Mouse (Mus musculus) hindbrain, postnatal 0 days (tissue): ENCODE data around the gene Trmt1. TPM values are rescaled to one million over a fixed set of nuclear protein-coding genes. Genes with fewer than 3 reads are reported as not detected.

Source experiments
- ATAC-seq: fragments of 200-750 bp; cut with Nextera tagmentation; 2 replicates; pipeline ENCODE4 v1.8.0; 2017; ENCODE audit warnings: mild to moderate bottlenecking, moderate TSS enrichment, moderate library complexity
- DNase-seq: peaks from one replicate; pipeline ENCODE4 v3.0.0-alpha.2; 2015; ENCODE audit warnings: low spot score
- H3K27ac ChIP-seq: fragments of 300-500 bp; sonication (generic); 2 replicates; pipeline ENCODE4 v1.5.1; 2014; ENCODE audit warnings: mild to moderate bottlenecking
- H3K27me3 ChIP-seq: fragments of 300-500 bp; sonication (generic); 2 replicates; pipeline ENCODE4 v1.6.1; 2014; ENCODE audit warnings: low read length, mixed read lengths; ENCODE audit not compliant: insufficient read depth
- H3K36me3 ChIP-seq: fragments of 300-500 bp; sonication (generic); 2 replicates; pipeline ENCODE4 v1.6.1; 2014; ENCODE audit warnings: low read length, mixed read lengths; ENCODE audit not compliant: insufficient read depth
- H3K4me1 ChIP-seq: fragments of 300-500 bp; sonication (generic); 2 replicates; pipeline ENCODE4 v1.6.1; 2014; ENCODE audit warnings: antibody characterized with exemption, low read length, mixed read lengths; ENCODE audit not compliant: insufficient read depth
- H3K4me2 ChIP-seq: fragments of 300-500 bp; sonication (generic); 2 replicates; pipeline ENCODE4 v1.6.1; 2014; ENCODE audit warnings: low read depth, mild to moderate bottlenecking, low read length, moderate library complexity, mixed read lengths
- H3K4me3 ChIP-seq: fragments of 300-500 bp; sonication (generic); 2 replicates; pipeline ENCODE4 v1.5.1; 2014; ENCODE audit warnings: low read length
- H3K9ac ChIP-seq: fragments of 300-500 bp; sonication (generic); replicated peaks from 2 replicates; pipeline ENCODE4 v1.6.1; 2014; ENCODE audit warnings: mild to moderate bottlenecking, low read length, moderate library complexity, mixed read lengths
- H3K9me3 ChIP-seq: fragments of 300-500 bp; sonication (generic); 2 replicates; pipeline ENCODE4 v1.6.1; 2016; ENCODE audit warnings: low read length, mixed read lengths
- CTCF ChIP-seq: IDR thresholded peaks from 2 replicates; pipeline ENCODE4 v1.5.1; 2016; ENCODE audit warnings: antibody characterized with exemption, control low read depth, low read depth
- WGBS: fragments of 180-500 bp; shearing (Covaris S2); extraction: QIAGEN DNeasy Blood & Tissue Kit; methylation state at CpG from one replicate; pipeline ENCODE4 v1.1.7; 2014; 5-methylcytosine and 5-hydroxymethylcytosine counted together
- polyA plus RNA-seq: library from polyadenylated mRNA; unstranded; fragments of >200 nt; fragmentation: Nextera tagmentation; extraction: Ambion mirVana; gene quantifications from 2 replicates; pipeline ENCODE4 v1.2.1, GENCODE M21; 2015
- total RNA-seq: library from RNA; depleted of rRNA; stranded (reverse); fragments of >200 nt; gene quantifications from 2 replicates; pipeline ENCODE4 v1.2.3, GENCODE M21; 2014

Gene Trmt1
- total and polyA plus RNA-seq, 2 experiments from 2014 or later: 71.2 to 93.3 TPM

DNA sequence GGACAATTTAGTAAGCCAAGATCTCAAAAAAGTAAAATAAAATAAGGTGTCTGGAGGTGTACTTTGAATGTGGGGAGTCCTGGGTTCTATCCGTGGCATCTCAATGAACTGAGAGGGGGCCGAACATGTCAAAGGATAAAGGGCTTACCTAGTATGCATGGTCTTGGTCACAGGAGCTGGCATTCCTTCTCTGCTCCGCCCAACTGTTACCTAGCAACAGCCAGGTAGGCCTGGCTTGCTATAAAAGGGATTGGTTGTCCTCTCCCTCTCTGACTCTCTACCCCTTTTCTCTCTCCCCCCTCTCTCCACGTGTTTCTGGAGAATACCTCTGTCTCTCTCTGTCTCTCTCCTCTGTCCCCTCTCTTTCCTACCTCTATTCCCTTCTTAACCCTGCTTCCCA is 28.4 kb upstream of the Trmt1 start:
- Histone ChIP-seq H3K4me3 (no peak overlapping the region), H3K27ac (no peak overlapping the region), H3K4me2 (no peak overlapping the region), H3K4me1 (peaks cover 6% of the 10 kb centered on the region; the same call in 1 of the 2 replicates), H3K27me3 (no peaks in the 10 kb centered on the region), H3K9me3 (no peaks in the 10 kb centered on the region), H3K9ac (no peak overlapping the region), H3K36me3 (no peaks in the 10 kb centered on the region)
- DNase-seq: no peak
- WGBS: 59% methylated on average over 4 of the region's 4 CpGs
- no peak for ATAC-seq
- TF ChIP-seq CTCF: no peak

DNA sequence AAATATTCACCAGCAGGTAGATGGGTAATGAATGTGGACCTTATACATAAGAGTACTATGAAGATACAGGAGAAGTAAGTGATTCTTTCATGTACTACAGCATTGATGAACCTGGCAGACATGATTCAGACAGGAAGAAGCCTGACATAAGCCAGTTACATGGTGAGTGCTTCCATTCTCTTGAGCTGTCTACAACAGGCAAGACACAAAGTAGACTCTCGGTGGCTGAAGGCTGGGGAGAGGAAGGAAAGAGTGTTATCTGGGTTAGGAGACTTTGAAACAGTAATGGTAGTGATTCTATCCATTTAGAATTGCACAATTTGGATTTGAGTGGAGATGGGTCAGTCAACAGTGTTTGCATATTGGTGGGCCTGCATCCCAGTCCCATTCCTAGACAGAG is 27.2 kb upstream of the Trmt1 start:
- H3K9ac ChIP-seq: no peak overlapping the region
- no peak overlapping the region for H3K27ac ChIP-seq
- H3K4me3 ChIP-seq: no peak overlapping the region
- ATAC-seq (no peak), DNase-seq (no peak)
- no peak overlapping the region for H3K4me2 ChIP-seq
- H3K36me3 ChIP-seq: no peaks in the 10 kb centered on the region
- 64% methylated on average over 1 of the region's 1 CpGs for WGBS
- TF ChIP-seq CTCF: no peak
- H3K4me1 ChIP-seq: peaks cover 6% of the 10 kb centered on the region
- no peaks in the 10 kb centered on the region for H3K9me3 ChIP-seq
- H3K27me3 ChIP-seq: no peaks in the 10 kb centered on the region

DNA sequence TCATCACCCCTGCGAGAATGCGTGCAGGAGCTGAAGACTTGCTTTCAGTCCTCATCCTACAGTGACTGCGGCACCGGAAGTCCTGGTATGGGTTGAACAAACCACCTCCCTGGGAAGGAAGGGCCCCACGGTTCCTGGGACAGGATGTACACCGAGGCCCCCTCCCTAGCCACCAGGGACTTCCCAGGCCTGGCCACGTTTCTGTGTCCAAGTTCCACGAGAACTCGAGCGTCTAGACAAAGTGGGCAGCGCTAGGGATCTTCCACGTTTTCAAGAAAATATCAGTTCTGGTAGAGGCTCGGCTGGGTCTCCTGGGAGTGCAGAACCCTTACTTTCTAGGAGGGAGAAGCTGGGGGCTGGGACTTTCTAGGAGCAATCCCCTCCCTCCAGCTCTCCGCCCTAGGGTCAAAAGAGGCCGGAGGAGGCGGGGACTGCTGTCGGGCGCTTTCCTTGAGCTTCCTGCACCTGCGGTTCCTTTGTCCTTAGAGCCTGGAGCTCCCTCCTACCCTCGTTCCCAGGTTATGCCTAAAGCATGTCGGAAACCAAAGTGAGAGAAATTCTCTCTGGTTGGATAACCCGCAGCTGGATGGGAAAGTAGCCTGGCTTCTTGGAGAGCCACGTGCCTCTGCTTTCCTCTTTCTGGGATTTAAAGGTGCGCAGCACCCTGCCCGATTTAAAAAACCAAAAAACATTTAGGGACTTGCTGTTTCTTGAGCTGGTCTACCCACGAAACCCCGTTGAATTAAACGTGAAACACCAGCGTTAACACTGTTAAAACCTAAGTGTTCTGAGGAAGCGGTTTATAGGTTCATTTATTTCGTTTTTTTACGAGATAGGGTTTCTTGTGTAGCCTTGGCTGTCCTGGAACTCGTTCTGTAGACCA is 25.9 kb upstream of the Trmt1 start:
- peak overlapping the region; percentile 67; the same call in 1 of the 2 replicates for H3K9ac ChIP-seq

GRCm38 (mm10) chr8:84660819-84661457 is 25.2 kb upstream of the Trmt1 start:
- no peak for TF ChIP-seq CTCF
- DNase-seq (no peak), ATAC-seq (no peak)
- peak overlapping the region; percentile 85; the same call in 1 of the 2 replicates for H3K27ac ChIP-seq
- peaks cover 6% of the 10 kb centered on the region for H3K4me1 ChIP-seq
- 5% methylated on average over 20 of the region's 20 CpGs for whole genome bisulfite sequencing
- H3K9ac ChIP-seq: peak overlapping the region; percentile 67
- H3K9me3 ChIP-seq: no peaks in the 10 kb centered on the region
- peak overlapping the region; percentile 67 for H3K4me2 ChIP-seq
- H3K36me3 ChIP-seq: no peaks in the 10 kb centered on the region
- H3K27me3 ChIP-seq: no peaks in the 10 kb centered on the region
- peak overlapping the region; percentile 67 for H3K4me3 ChIP-seq

More for the DNA sequence above, 25.9 kb upstream of the Trmt1 start:
- H3K27me3 ChIP-seq: no peaks in the 10 kb centered on the region
- H3K4me2 ChIP-seq: peak overlapping the region; percentile 67
- no peaks in the 10 kb centered on the region for H3K9me3 ChIP-seq
- DNase-seq: peak; percentile 28
- no peak for ATAC-seq
- no peaks in the 10 kb centered on the region for H3K36me3 ChIP-seq
- TF ChIP-seq CTCF: no peak
- peak overlapping the region; percentile 85; the same call in 1 of the 2 replicates for H3K27ac ChIP-seq
- peak overlapping the region; percentile 67 for H3K4me3 ChIP-seq
- H3K4me1 ChIP-seq: peaks cover 6% of the 10 kb centered on the region
- 6% methylated on average over 33 of the region's 33 CpGs for WGBS

GRCm38 (mm10) chr8:84661458-84661871 is 24.6 kb upstream of the Trmt1 start:
- H3K4me1 ChIP-seq: peaks cover 10% of the 10 kb centered on the region
- H3K27ac ChIP-seq: peak overlapping the region; percentile 85
- H3K4me3 ChIP-seq: peak overlapping the region; percentile 67
- peak overlapping the region; percentile 67 for H3K4me2 ChIP-seq
- no peaks in the 10 kb centered on the region for H3K27me3 ChIP-seq
- under 1% methylated on average over 24 of the region's 24 CpGs for WGBS
- H3K9ac ChIP-seq: peak overlapping the region; percentile 67
- H3K9me3 ChIP-seq: no peaks in the 10 kb centered on the region
- H3K36me3 ChIP-seq: no peaks in the 10 kb centered on the region
- no peak for TF ChIP-seq CTCF
- no peak for ATAC-seq
- peak; percentile 50 for DNase-seq

- Histone ChIP-seq H3K4me1 (peaks cover 10% of the 10 kb centered on the region), H3K9ac (peak overlapping the region; percentile 67), H3K27me3 (no peaks in the 10 kb centered on the region), H3K27ac (peak overlapping the region; percentile 85), H3K4me3 (peak overlapping the region; percentile 67), H3K4me2 (peak overlapping the region; percentile 67), H3K9me3 (no peaks in the 10 kb centered on the region), H3K36me3 (no peaks in the 10 kb centered on the region)
- ATAC-seq: peak; percentile 2; the same call in 1 of the 2 replicates
- whole genome bisulfite sequencing: under 1% methylated on average over 61 of the region's 61 CpGs
- TF ChIP-seq CTCF: no peak
- DNase-seq: peak; percentile 38
Measured at GRCm38 (mm10) chr8:84661961-84662571, 24.0 kb upstream of the Trmt1 start.
